Mouse (Mus musculus): ENCODE measurements at regions not wholly inside any gene's neighbourhood (a gene's known extent, or its start where the extent isn't known, plus 50 kb on each side); places are given as distances from the start of the nearest gene placed in this dataset.

- TF ChIP-seq CTCF (IDR thresholded peaks at IDR 0.05; ENCODE audit: control insufficient read depth, insufficient read depth, low read length) (no peak), POLR2A (IDR thresholded peaks at IDR 0.05; ENCODE audit: borderline replicate concordance, control insufficient read depth, low read depth, low read length) (no peak)
These were observed 55.1 kb upstream of the Calm2 start for GRCm38 (mm10) chr17:87501687-87502387.
